Mouse (Mus musculus) neutrophil, adult 83 days (primary cell): Measurements from ENCODE around the gene Vrtn. TPM values are rescaled to one million over a fixed set of nuclear protein-coding genes. Genes with fewer than 3 reads are reported as not detected.

Experiments used
- total RNA-seq, 2 experiments: library from RNA; stranded (reverse); gene quantifications; one replicate each; pipeline ENCODE4 v1.2.4; 2023

Vrtn gene
- not detected for total RNA-seq

GRCm38 (mm10) chr12:84640654-84641053, at the start of gene Vrtn:
Gene Vrtn (plus strand): TSS chr12:84641019.

DNA sequence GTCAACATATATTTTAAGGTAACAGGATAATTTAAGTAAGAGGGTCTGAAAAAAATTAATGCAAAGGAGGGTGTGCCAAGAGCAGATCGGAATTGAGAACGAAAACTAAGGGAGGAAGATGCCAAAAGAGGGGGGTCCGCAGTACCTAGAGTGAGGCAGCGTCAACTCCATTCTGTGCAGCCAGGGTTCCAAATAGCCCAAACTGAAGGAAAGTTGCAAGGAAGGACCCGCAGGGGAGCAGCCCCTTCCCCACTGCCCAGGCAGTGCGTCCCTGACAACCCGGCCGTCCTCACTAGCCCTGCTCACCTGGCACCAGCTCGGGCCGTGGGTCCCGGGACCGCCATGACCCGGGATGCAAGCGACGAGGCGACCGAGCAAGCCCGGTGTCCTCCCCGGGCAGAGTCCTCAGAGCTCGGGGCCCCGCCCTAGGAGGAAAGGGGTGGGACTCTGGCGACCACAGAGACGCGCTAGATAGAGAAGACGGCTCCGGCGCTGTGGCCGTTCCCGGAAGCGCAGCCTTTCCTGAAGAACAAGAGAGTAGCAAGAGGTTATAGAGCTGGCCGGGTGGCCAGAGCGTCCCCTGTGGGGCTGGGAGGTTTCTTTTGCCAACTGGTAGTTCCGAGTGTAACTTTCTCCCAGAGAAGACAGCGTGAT, 23.7 kb upstream of the Vrtn start, which contains the start of gene Abcd4:
Gene Abcd4 (minus strand): TSS at position 437 of the 654 bp plus-strand sequence.

DNA sequence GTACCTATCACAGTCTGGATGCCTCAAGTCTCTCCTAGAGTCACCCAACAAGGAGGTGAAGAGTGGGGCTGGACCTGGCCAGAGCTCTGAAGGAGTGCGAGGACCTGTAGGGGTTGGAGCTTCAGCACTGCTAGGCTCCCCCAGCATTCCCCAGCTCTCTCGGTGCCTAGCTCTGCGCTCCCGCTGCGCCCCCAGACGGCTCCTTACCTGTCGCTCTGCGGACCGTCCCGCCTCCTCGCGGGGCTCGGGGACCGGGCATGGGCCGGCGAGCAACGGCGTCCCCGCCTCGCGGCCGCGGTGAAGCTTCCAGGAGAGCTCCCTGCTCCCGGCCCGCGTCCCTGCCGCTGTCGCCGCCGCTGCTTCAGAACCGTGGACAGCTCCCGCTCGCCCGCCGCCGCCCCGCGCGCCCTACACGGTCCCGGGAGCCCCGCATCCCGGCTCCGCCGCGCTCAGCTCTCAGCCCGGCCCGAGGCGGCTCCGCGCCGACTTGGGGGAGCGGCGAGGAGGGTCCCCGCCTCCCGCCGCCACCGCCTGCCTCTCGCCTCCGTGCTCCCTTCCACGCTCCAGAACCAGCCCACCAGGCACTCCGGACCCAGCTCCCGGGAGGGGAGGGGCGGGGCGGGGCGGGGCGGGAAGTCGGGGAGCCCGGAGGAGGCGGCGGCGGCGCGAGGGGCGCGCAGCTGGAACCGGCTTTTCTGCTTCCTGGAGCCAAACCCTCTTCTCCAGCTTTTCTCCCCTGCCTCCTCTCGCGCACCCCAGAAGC, 57.7 kb downstream of the Vrtn start, which contains the start of gene Syndig1l:
Gene Syndig1l (minus strand): TSS at position 513 of the 763 bp plus-strand sequence.

Other genes with a start within 250 kb of the Vrtn start
- 10 to 100 TPM; 18.4 to 20.1 TPM for gene Entpd5, start 232.0 kb upstream of the Vrtn start, total RNA-seq
- gene Bbof1, start 231.9 kb upstream of the Vrtn start, total RNA-seq, result under 1 TPM; 0.31 to 0.46 TPM
- gene Rnf113a2, start 223.8 kb upstream of the Vrtn start, total RNA-seq, result 10 to 100 TPM; 17.4 to 20.0 TPM
- 1 to 10 TPM; 2.6 to 4.3 TPM for gene Aldh6a1, start 190.0 kb upstream of the Vrtn start, total RNA-seq
- 1 to 10 TPM; 7.9 to 8.2 TPM for gene Lin52, start 189.6 kb upstream of the Vrtn start, total RNA-seq
- not detected for gene Vsx2, start 71.3 kb upstream of the Vrtn start, total RNA-seq
- 1 to 10 TPM; 8.2 to 8.9 TPM for gene Abcd4, start 23.6 kb upstream of the Vrtn start, total RNA-seq
- not detected for gene Syndig1l, start 57.8 kb downstream of the Vrtn start, total RNA-seq
- 100 to 1,000 TPM; 104 to 107 TPM for gene Npc2, start 132.1 kb downstream of the Vrtn start, total RNA-seq
- gene Isca2, start 132.2 kb downstream of the Vrtn start, total RNA-seq, result 10 to 100 TPM; 34.1 to 35.7 TPM
- gene Ltbp2, start 235.5 kb downstream of the Vrtn start, total RNA-seq, result under 1 TPM; 0.18 to 0.28 TPM